Mouse (Mus musculus) forelimb bud, embryonic 11.5 days (tissue): Measurements from ENCODE around the gene 1110004F10Rik.

Experiments used
- DNase-seq: peaks from one replicate; pipeline ENCODE4 v3.0.0-alpha.2; 2012; ENCODE audit warnings: low read depth, low spot score

Gene 1110004F10Rik

DNA sequence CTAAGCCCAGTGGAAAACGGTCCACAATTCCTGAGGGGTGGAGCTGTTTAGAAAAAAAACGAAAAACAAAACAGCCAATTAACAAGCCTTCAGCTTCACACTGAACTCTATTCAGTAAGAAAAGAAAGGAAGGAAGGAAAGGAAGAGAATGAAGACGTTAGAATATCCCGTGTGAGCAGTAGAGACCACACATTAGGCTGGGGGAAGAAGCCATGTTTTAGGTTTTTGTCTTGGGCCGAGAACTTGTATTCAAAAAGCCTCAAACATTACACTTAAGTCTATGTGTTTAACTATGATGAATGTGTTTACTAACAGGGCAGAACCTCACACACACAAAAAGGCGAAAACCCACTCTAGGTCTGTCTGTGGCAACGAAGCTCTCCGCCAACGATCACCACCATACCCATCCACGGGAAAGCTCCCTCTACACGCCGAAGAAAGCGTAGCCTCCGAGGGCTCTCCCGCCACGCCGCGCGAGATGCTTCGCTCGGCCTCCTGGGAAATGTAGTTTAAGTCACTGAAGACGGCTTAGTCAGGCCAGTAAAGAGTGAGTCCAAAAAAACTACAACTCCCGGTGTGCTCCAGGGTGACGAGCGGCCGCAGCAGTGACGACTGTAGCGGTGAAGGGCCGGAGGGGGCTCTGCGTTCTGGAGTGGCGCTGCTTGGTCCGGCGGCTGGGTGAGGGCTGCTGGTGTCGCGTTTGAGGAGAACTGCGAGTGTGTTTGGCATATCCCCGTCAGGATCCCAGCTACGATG is 53.7 kb downstream of the 1110004F10Rik start:
- peak; percentile 97 for DNase-seq

DNA sequence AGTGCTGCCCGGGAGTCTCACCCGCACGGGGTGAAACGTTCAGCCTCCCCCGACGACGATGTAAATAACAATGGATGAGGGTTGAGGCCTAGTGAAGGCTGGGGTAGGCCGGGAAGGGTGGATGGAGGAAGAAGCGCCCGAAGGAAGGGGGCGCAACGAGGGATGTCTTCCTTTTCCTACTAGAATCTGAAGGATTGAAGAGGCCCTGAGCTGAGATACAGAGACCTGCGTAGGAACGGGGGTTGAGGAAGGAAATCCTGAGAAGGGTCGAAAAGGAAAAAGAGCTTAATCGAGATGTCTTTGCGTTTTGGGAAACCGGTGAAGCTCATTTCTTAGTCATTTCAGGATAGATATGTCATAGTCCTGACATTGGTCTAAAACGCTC is 54.3 kb downstream of the 1110004F10Rik start:
- no peak for DNase-seq

DNA sequence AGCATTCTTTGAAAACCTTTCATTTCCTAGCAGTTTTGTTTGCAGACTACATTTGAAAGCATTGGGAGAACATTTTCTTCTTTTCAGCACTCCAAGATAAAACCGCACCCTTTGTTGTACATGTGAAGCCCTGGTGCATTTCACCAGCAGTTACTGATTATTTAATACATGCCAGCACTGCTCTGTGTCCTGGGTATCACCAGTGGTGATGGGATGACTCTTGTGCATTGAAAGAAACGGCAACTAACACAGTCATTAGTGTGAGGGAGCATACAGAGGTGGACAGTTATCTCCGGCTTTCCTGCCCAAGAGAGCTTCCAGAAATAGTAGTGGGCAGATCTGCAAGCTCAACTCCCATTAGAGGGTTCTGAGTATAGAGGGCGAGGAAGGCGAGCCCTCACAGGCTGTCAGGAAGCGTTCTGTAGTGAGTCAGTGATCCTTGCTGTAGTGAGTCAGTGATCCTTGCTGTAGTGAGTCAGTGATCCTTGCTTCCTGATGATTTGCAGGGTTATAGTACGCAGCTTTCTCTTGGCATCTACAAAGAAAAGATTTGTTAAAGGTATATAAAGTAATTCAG is 60.8 kb downstream of the 1110004F10Rik start:
- DNase-seq, result no peak

DNA sequence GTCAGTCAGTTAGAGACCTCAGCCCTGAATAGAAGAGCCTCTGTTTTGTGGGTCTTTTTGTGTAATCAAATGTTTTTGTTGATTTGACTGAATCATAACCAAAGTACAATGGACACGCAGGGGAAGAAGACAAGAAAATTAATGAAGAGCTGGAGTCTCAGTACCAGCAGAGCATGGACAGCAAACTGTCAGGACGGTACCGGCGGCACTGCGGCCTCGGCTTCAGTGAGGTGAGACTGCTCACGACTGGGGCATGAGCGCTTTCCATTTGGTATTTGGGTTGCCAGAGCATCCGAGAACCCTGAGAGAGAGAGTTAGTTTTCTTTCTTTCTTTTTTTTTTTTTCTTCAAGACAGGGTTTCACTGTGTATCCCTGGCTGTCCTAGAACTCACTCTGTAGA is 63.9 kb downstream of the 1110004F10Rik start:
- DNase-seq, result no peak

DNA sequence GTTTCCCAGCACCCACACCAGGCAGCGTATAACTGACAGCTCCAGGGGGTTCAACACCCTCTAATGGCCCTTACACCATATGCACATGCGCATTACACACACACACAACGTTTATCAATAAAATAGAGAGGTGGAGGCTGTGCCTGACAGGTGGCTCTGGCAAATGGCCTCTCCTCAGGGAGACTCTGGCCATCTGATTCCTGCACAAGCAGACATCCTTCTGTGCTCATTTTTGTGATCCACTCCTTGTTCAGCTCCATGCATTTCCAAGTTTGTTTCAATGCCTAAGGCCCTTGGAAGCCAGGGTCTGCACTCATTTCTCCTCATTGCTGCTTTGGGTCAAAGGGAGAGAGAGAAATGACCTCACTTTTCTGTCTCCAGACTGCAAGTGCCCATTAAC is 71.5 kb downstream of the 1110004F10Rik start:
- no peak for DNase-seq

DNA sequence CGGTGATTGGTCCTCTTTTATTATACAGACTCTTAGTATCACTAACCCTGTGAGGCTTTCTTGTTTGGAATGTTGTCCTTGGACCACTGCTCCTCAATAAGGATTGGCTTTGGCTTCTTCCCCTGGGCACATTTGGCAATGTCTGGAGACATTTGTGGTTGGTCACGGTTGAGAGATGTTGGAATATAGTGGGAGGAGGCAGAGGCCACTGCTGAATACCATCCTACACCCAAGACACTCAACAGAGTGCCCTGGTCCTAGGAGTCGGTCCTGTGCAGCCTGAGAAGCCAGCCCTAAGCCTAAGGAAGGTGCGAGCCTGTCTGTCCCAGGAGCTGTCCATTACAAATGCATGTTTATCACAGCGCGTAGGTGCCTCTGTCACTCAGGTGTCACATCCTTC is 72.3 kb downstream of the 1110004F10Rik start:
- no peak for DNase-seq

DNA sequence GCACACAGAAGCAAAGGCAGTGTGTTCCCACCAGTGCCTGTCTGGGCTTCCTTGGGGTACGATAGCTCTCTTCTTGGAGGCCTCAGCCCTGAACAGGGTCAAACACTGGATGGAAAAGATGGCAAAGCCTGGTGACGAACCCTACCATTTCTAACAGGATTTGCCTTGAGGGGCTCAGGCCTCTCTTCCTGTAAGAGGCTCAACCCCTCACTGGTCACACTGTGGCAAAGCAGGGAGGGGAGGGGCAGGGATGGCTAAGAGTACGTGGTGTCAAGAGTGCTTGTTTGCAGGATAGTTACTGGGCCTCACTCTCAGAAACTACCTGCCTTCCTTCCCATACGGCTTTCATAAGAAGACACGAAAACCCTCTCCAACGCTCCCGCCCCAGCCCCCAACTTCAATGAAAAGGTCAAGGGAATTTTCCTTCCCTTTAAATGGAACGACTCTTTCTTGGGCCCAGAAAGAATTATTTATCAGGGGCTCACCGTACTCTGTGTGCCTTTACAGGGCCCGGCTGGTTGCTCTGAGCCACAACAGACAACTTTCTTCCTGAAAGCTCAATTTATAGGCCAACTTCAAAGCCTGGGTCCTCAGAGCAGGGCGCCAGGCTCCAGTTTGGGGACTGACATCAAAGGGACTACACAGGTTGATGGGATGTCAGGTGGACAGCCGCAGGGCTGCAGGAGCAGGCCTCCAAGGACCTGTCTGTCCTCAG is 76.2 kb downstream of the 1110004F10Rik start:
- DNase-seq, result no peak

DNA sequence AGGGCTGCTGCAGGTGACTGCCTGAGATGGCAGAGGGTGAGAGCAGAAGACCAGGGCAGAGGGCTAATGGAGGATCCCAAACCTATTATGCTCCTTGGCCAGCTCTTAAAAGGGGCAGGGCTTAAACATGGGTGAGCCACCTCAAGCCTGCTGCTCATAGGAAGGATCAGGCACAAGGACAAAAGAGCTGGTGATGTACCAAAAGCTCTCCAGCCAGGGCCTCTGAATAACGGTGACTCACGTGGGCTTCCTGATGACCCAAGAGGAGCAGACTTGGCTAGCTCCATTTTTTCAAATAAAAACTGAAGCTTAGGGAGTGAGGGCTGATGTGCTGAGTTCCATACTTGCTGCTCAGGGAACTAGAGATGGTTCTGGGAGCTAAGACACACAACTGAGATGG is 76.8 kb downstream of the 1110004F10Rik start:
- no peak for DNase-seq

DNA sequence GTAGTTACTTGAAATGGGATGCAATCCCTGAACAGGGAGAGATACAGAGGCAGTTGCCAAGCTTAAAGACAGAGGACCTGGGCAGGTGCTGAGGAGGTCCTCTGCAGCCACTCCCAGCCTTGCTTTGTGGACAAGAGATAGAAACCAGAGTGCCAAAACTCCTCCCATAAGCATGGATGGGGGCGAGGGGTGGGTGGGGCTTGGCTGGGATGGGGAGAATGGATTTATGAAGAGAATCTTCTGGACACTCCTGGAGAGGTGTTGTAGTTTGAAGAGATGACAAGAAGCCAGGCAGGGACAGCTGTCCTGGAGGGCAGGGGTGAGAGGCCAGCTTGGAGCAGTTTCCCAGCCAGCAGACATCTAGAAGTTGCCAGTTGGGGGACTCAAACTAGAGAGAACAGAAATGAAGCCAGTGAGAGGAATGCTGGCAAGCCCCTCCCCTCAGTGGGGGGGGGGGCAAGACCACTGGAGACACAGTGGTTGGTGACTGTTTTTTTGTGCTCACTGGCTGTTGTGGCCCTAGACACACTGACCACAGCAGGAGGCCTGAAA is 80.2 kb downstream of the 1110004F10Rik start:
- DNase-seq, result no peak

DNA sequence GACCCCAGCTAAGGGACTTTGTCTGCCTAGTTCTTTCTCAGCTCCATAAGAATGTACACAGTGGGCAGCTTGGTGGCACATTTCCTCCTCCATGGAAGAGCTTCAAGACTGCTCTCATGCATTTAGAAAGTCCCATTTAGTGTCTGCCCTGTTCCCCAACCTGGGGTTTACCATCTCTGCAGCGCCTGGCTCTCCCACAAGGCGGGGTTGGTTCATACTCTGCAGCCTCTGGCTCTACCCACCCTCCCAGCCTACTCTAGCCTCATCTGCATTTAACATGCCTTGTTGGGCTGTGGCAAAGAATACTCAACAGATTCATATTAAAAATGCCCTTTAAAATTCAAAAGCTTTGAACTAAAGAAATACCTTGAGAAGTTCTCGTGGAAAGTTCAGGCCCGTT is 81.5 kb downstream of the 1110004F10Rik start:
- DNase-seq, result no peak

DNA sequence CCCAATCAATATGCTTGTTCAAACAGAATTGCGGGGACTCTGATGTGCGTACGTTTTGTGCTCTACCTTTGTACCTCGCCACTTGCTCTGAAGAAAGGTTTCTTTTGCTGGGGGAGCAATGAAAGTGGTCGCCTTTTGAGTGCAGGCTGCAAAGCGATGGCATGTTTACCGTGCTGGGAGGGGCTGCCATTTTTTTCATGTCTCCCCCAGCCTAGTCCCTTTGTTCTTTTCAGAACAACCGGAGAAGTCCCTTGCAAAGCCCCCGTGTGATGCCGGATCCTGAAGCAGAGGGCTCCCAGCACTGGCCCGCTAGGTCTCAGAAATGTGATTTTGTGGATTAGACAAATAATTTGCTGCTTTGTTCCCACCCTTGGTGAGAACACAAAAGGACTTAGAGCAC is 82.0 kb downstream of the 1110004F10Rik start:
- no peak for DNase-seq

DNA sequence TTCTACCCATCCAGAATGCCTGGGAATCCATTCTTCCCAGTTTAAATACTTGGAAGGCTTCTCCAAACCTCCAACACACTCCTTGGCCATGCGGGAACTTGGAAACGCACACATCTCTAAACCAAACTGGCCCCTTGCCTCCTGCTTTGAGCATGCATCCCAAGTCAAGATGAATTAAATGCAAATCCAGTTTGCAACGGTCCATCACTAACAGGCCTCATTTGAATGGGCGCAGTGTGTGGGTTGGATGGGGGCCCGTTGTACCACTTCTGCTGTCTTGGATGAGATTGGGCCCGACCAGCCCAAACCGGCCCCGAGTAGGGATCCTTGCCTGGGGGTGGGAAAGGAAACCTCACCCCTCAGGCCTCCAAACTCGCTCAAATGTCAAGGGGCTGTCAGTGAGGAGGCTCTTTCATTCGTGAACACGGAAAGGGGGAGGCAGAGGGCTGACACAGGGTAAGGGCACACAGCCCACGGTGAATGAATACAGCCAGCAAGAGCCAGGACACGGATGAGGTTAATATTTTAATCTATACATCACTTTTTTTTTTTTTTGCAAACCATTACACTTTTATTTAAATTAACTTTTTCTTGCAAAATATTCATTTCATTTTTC is 83.9 kb downstream of the 1110004F10Rik start:
- no peak for DNase-seq

DNA sequence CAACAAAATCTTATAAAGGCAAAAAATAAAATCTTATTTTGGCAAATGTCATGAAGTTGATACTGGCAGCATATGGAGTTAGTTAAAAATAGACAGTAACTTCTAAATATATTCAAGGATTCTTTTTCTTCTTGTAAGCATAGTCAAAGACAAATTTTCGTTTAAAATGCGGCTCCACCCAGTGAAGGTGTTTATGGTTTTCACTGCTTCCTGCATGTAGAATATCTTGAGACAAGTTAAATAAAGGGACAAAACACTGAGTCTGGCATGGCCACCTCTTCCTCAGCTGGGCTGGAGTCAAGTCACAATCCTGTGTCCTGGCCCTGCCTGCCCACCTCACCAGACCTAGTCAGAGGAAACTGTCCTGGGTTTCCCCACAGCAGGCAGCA is 84.4 kb downstream of the 1110004F10Rik start:
- no peak for DNase-seq

DNA sequence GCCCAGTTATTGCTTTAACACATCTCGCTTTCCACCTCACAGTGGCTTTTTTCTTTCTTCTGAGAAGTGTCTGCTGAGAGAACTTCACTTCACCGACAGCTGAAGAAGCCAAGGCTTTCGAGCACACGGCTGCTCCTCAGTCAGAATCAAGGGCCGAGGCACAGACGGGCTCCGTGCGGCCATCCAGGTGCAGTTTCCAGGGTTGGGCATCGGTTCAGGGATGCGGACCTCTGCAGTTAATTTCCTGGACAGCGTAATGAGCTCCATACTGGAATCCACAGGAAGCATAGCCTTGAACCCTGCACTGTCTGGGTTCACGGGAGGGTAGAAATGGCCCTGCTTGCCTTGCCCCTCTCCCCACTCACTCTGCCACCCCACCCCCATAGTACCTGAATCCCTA is 84.9 kb downstream of the 1110004F10Rik start:
- no peak for DNase-seq

DNA sequence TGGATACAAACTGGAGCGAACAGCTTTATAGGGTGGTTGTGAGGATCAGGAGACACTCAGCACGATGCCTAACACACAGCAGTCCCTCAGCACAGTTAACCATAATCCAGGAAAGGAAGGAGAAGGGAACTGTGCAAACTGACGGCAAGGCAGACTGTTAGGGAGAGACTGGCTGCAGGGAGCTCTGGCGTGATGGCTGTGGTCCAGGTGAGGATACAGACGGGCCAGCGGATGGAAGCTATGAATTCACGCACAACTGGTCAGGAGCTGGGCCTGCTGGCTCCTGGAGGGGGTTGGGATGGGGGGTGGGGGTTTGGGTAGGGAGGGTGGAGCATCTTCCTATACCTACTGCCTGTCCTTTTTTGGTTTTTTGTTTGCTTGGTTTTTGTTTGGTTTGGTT is 86.5 kb downstream of the 1110004F10Rik start:
- no peak for DNase-seq

DNA sequence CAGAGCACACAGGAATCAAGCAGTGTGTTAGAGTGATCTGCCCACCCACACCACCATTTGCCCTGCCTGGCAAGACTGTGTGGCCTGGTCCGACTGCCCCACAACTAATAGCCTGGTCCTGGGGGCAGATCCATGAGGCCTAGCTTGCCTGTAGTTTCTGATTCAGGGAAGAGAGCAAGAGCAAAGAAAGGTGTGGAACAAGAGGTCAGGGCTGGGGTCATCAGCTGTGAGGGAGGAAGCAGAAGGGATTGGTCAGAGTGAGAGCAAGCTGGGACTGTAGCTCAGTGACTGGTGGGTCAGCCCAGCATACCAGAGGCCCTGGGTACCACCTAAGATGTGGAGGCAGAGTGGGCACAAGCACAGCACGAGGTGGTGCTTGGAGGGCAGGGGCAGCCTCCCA is 87.9 kb downstream of the 1110004F10Rik start:
- no peak for DNase-seq

DNA sequence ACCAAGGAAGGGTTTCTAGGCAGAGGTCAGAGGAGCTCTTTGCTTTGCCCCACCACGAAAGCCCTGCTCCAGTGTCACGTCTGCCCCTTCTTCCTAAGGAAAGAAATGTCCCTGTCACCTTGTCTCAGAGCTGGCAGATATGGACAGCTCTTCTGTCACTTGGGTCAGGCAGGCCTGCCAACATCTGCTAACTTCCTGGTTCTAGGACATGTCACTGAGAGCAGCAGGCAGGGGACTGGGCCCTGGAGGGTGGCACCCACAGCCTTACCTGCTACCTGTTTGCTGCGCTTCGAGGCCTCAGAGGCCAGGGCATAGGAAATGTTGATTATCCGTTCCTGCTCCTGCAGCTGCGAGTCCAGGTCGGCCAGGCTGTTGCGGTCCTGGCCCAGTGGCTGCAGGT is 89.1 kb downstream of the 1110004F10Rik start:
- no peak for DNase-seq

DNA sequence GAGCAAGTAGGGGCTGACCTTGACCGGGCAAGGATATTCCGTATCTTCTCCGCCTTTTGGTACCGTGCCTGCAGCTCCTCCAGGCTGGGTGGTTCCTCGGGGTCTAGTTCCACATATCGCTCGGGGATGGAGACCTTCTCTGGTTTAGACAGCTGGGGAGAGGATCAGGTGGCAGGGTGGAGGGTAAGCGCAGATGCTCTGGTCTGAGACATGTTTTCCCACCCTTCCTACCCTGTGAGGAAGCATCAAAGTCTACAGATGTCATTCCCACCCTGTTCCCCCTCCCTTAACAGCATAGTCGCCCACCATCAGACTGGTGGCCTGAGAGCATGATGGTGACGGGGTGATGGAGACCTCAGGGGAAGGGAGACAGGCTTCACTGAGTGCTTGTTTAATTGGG is 90.2 kb downstream of the 1110004F10Rik start:
- DNase-seq, result no peak

DNA sequence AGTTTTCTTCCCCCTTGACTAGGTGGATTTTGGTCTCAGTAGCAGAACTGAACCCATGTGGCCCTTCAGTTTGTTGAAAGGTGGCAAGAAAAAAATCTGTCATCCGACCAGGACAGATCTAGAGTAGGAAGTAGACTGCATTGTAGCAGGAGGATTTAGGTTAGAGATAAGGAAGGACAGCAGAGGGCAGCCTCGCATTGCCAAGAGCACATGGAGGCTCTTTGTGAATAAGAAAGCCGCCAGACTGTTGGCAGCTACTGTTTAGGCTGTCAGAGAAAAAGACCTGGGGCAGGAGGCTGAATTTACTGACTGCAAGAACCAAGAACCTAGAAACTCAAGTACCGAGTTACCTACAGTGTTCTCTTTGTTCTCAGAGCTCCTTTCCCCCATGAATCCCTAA is 92.2 kb downstream of the 1110004F10Rik start:
- no peak for DNase-seq

DNA sequence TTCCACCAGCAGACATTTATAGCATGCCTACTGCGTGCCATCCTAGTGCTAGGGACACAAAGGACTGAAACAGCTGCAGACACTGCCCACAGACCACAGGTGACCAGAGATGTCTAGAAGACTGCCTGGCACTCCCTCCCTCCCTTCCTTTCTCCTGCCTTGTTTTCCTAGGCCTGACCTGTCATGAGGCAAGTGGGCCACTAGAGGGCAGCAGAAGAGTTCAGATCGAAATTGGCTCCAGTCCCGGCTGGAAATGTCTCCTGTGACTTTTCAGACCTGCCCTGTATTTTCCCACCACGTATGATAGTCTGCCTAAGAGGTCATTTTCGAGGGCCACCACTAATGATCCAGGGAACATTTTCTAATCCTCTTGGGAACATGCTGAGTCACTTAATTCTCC is 92.9 kb downstream of the 1110004F10Rik start:
- peak; percentile 82 for DNase-seq

DNA sequence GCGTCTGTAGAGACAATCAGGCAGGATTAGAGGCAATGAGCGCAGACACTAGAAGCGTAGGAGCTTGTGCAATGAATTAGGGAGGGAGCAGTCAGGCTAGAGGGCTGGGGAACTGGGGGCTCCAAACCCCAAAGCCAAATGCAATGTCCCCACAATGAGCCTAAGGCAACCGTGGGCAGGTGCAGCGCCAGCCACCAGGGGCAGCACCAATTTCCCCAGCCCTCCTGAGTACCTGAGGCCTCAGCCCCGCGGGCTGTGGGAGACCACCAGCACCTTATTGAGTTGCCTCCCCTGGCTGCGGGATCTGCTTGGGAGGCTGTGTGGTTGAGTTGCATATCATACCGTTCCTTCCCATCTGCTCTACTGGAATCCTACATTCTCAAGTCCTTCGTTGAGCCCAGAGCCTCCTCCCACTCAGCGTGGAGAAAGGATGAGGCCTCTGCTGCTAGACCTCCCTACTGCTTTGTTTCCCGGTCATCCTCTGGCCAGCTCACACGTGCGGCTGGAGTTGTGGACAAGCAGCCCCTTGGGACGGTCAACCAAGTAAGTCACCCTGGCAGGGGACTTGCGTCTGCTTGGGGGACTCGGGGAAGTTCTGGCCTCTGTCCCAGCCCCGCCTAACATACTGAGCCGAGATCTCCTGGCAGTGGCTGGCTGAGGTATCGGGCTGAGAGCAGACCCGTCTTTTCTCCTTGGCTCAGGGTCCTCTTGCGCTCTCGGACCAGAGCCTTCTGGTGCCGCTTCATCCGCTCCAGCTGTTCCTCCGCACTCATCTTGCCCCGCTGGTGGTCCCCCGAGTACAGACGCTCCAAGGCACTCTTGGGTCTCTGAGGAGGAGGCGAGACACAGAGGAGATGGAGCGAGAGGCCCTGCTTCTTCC is 95.5 kb downstream of the 1110004F10Rik start:
- no peak for DNase-seq
